10 mouse cellular contexts compared by ENCODE assay signal in the genomic region with DNA sequence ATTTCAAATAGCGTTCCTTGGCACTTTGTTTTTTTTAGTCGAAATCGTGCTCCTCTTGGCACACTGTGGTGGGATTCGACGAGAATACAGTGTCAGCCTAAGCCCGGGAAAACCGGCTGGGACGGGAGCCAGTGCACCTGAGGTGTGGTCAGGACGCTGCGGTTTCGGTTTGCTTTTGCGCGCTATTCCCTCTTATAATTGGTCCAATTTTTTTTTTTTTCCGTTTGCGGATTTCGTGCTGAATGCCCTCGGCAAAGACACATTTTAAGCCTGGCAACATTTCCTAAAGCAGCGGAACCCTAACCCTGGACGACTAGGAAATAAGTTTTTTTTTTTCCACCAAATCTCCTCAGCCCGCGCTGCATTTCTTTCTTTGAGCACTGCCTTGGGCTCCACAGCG. TPM values are rescaled to one million over a fixed set of nuclear protein-coding genes. Genes with fewer than 3 reads are reported as not detected.
DNase-seq lines count a peak whose midpoint lies in the region; ATAC-seq and TF ChIP-seq lines count a peak whose summit lies in the region.
"Not testable (repeated sequence)": the region's sequence is repeated elsewhere in the genome, so short reads cannot be mapped to it uniquely, and the experiment has no call there.
"Had no signal": no experiment of that assay in that cellular context is flagged by ENCODE, and none has a peak within 500 bp of the region (broad histone marks: within the 10 kb centered on the region; RNA-seq: fewer than 3 reads in every experiment).

No protein-coding gene starts in this region.

- not testable (repeated sequence) for H3K4me2 ChIP-seq in forebrain, postnatal 0 days (ENCODE audit: low read depth)
- peak overlapping the region; percentile 45 for H3K4me2 ChIP-seq in kidney, embryonic 15.5 days
- peak overlapping the region; percentile 29; the same call in 1 of the 2 replicates for H3K4me2 ChIP-seq in liver, embryonic 11.5 days

- TF ChIP-seq CTCF in forebrain, postnatal 0 days (IDR thresholded peaks at IDR 0.05; ENCODE audit: low read depth), result not testable (repeated sequence)

- not testable (repeated sequence) for H3K36me3 ChIP-seq in forebrain, postnatal 0 days (ENCODE audit: insufficient read depth); kidney, embryonic 15.5 days; liver, embryonic 11.5 days (ENCODE audit: control insufficient read depth, insufficient read depth, low read length)

- peak; percentile 10 to 35 for DNase-seq in B cell, adult 2 months
- peak; percentile 25 to 30 for DNase-seq in cerebellum, postnatal 25 days
- DNase-seq in forebrain, postnatal 0 days, result peak; percentile 8
- peak; percentile 17 to 27 for DNase-seq in heart, postnatal 36 days
- not testable (repeated sequence) for DNase-seq in liver, embryonic 11.5 days (ENCODE audit: low spot score)
- DNase-seq in right cerebral cortex, postnatal 10 days (ENCODE audit: low spot score in 2 of 2), result peak; percentile 17 to 19

- H3K4me1 ChIP-seq in forebrain, postnatal 0 days (ENCODE audit: insufficient read depth); kidney, embryonic 15.5 days; liver, embryonic 11.5 days (replicated peaks; ENCODE audit: control insufficient read depth, insufficient read depth, low read length): not testable (repeated sequence)

- intact Hi-C loops in heart, postnatal 36 days (cut with DNase I), result not testable (repeated sequence)

- ATAC-seq in forebrain, postnatal 0 days; liver, embryonic 11.5 days (replicated peaks; ENCODE audit: low FRiP score): not testable (repeated sequence)
- peak; percentile 43 for ATAC-seq in kidney, embryonic 15.5 days (replicated peaks; ENCODE audit: low FRiP score)
- ATAC-seq in megakaryocyte-erythroid progenitor cell, adult 5-6 weeks (replicated peaks; ENCODE audit: low FRiP score, low TSS enrichment, poor library complexity, severe bottlenecking), result 0 out of 2 replicates have a peak, but pooled peaks have one; percentile 2

- not testable (repeated sequence) for H3K27me3 ChIP-seq in forebrain, postnatal 0 days (ENCODE audit: insufficient read depth, low read length); kidney, embryonic 15.5 days; liver, embryonic 11.5 days (replicated peaks; ENCODE audit: control insufficient read depth, insufficient read depth, low read length)

- under 1% methylated on average over 20 of the region's 22 CpGs for WGBS in forebrain, postnatal 0 days
- 0% methylated on average over 21 of the region's 22 CpGs for WGBS in kidney, embryonic 15.5 days
- under 1% methylated on average over 17 of the region's 22 CpGs for WGBS in liver, embryonic 11.5 days

- not testable (repeated sequence) for H3K27ac ChIP-seq in forebrain, postnatal 0 days (ENCODE audit: low read depth, low read length); kidney, embryonic 15.5 days; liver, embryonic 11.5 days (ENCODE audit: low read depth, low read length)

- H3K9ac ChIP-seq in forebrain, postnatal 0 days; kidney, embryonic 15.5 days; liver, embryonic 11.5 days (ENCODE audit: low read depth, low read length): not testable (repeated sequence)

- H3K9me3 ChIP-seq in forebrain, postnatal 0 days (ENCODE audit: low read length); kidney, embryonic 15.5 days (replicated peaks); liver, embryonic 11.5 days (ENCODE audit: control insufficient read depth, low read length): not testable (repeated sequence)

- H3K4me3 ChIP-seq in forebrain, postnatal 0 days (ENCODE audit: low read depth, low read length), result not testable (repeated sequence)
- peak overlapping the region; percentile 28 for H3K4me3 ChIP-seq in kidney, embryonic 15.5 days (replicated peaks)
- 0 out of 2 replicates have a peak overlapping the region, but pooled peaks have one; percentile 15 for H3K4me3 ChIP-seq in liver, embryonic 11.5 days (ENCODE audit: low read depth, low read length)

RNA-seq across cellular contexts. Expression of a gene that starts 15.4 kb away (rescaled TPM):
- not detected in 2 replicates for total RNA-seq in forebrain, postnatal 0 days (2014; rRNA removed)
- not detected in 2 replicates for polyA plus RNA-seq in forebrain, postnatal 0 days (2015; fragmentation: Nextera tagmentation; extraction: Ambion mirVana)
- not detected for total RNA-seq in heart, postnatal 36 days (2021)
- polyA plus RNA-seq in kidney, embryonic 15.5 days (2015; fragmentation: Nextera tagmentation; extraction: Ambion mirVana), result not detected in 2 replicates
- not detected in 2 replicates for polyA plus RNA-seq in liver, embryonic 11.5 days (2014; fragmentation: Nextera tagmentation; extraction: Ambion mirVana)
- not detected in 2 replicates for total RNA-seq in megakaryocyte-erythroid progenitor cell, adult 5-6 weeks (2014; fragmentation: Nextera tagmentation)
- total RNA-seq in megakaryocyte-erythroid progenitor cell, adult 5-6 weeks (2017), result not detected in 2 replicates
- total RNA-seq: layer of hippocampus, adult 8-10 months; midbrain, postnatal 0 days had no signal
- polyA plus RNA-seq: midbrain, postnatal 0 days had no signal

RNA-seq across cellular contexts. Expression of a gene that starts 36.9 kb away (rescaled TPM):
- total RNA-seq in forebrain, postnatal 0 days (2014; rRNA removed), result not detected in 2 replicates
- not detected in 2 replicates for polyA plus RNA-seq in forebrain, postnatal 0 days (2015; fragmentation: Nextera tagmentation; extraction: Ambion mirVana)
- total RNA-seq in heart, postnatal 36 days (2021), result not detected
- polyA plus RNA-seq in kidney, embryonic 15.5 days (2015; fragmentation: Nextera tagmentation; extraction: Ambion mirVana), result not detected in 2 replicates
- polyA plus RNA-seq in liver, embryonic 11.5 days (2014; fragmentation: Nextera tagmentation; extraction: Ambion mirVana), result not detected in 2 replicates
- total RNA-seq in megakaryocyte-erythroid progenitor cell, adult 5-6 weeks (2014; fragmentation: Nextera tagmentation), result not detected in 2 replicates
- not detected in 2 replicates for total RNA-seq in megakaryocyte-erythroid progenitor cell, adult 5-6 weeks (2017)
- total RNA-seq: layer of hippocampus, adult 8-10 months; midbrain, postnatal 0 days had no signal
- polyA plus RNA-seq: midbrain, postnatal 0 days had no signal
